8 mouse cellular contexts compared by ENCODE assay signal in the genomic region with DNA sequence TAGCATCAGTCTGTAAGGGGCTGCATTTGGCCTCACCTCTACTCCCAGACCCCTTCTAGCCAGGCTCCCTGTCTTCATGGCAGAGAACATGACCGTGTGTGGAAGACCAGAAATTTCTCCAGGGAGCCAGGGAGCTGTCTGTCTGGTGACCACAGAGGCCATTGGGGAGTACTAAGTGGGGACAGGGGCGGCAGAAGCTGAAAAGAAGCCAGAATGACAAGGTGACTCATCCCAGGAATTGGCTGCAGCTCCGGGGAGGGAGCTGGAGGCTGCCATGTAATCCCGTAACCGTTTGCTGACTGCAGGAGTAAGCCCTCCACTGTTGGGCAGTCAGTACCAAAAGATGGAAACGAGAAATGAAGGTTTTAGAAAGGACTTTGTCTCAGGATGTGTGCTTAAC. TPM values are rescaled to one million over a fixed set of nuclear protein-coding genes. Genes with fewer than 3 reads are reported as not detected.
DNase-seq lines count a peak whose midpoint lies in the region; ATAC-seq and TF ChIP-seq lines count a peak whose summit lies in the region.

No protein-coding gene starts in this region.

- ATAC-seq in heart, embryonic 15.5 days (replicated peaks; ENCODE audit: insufficient number of reproducible peaks, insufficient read depth, low FRiP score, low read depth): no peak

- TF ChIP-seq CTCF in left cerebral cortex, adult 2 months (IDR thresholded peaks at IDR 0.05): no peak

- no peak for DNase-seq in left cerebral cortex, adult 2 months (ENCODE audit: extremely low spot score in 1 of 2, low spot score in 2 of 2)
- no peak for DNase-seq in left cerebral cortex, adult 9 months (ENCODE audit: low spot score in 2 of 2)
- DNase-seq in NIH3T3 (ENCODE audit: low read depth): peak; percentile 87
- peak; percentile 92 for DNase-seq in brain, adult 2 months (ENCODE audit: low read depth, low spot score)
- DNase-seq in c-Kit-positive CD71-positive TER-119-positive erythroid progenitor cells, embryonic 14.5 days (ENCODE audit: low spot score): no peak
- DNase-seq in left cerebral cortex, postnatal 4 days: no peak
- DNase-seq in embryo, embryonic 11 days: no peak

- peak overlapping the region; percentile 95 for H3K4me2 ChIP-seq in heart, embryonic 15.5 days

- H3K4me1 ChIP-seq in heart, embryonic 15.5 days (replicated peaks): peaks cover 44% of the 10 kb centered on the region

- H3K27ac ChIP-seq in left cerebral cortex, adult 2 months: peak overlapping the region; percentile 36; the same call in 1 of the 2 replicates
- H3K27ac ChIP-seq in heart, embryonic 15.5 days: peak overlapping the region; percentile 17; the same call in 1 of the 2 replicates

- WGBS in heart, embryonic 15.5 days: 22% methylated on average over 6 of the region's 6 CpGs

- peaks cover 3% of the 10 kb centered on the region; the same call in 1 of the 2 replicates for H3K36me3 ChIP-seq in heart, embryonic 15.5 days

- peak overlapping the region; percentile 80 for H3K4me3 ChIP-seq in left cerebral cortex, adult 2 months
- H3K4me3 ChIP-seq in heart, embryonic 15.5 days: no peak overlapping the region

- H3K9me3 ChIP-seq in heart, embryonic 15.5 days (replicated peaks): no peaks in the 10 kb centered on the region

- H3K27me3 ChIP-seq in heart, embryonic 15.5 days: no peaks in the 10 kb centered on the region

- intact Hi-C loops in left cerebral cortex, adult 2 months (cut with DNase I): loop anchor here (5.0 kb wide), 1 partner anchor 105 kb away; no protein-coding TSS in a partner anchor
- intact Hi-C loops in left cerebral cortex, postnatal 4 days (cut with DNase I): no loop called here

- H3K9ac ChIP-seq in heart, embryonic 15.5 days: peak overlapping the region; percentile 31; the same call in 1 of the 2 replicates

RNA-seq across cellular contexts. Expression of a gene that starts 3.1 kb away (rescaled TPM):
- 10 to 100 TPM; 16.7 to 26.9 TPM for total RNA-seq in left cerebral cortex, adult 2 months (2021)
- polyA plus RNA-seq in heart, embryonic 15.5 days (2015; fragmentation: Nextera tagmentation; extraction: Ambion mirVana): 7.4 and 10.4 TPM in 2 replicates
- 1 to 10 TPM; 2.7 to 4.3 TPM for total RNA-seq in left cerebral cortex, postnatal 4 days (2021)

RNA-seq across cellular contexts. Expression of a gene that starts 56.8 kb away (rescaled TPM):
- 10 to 100 TPM; 45.3 to 50.5 TPM for total RNA-seq in left cerebral cortex, adult 2 months (2021)
- polyA plus RNA-seq in heart, embryonic 15.5 days (2015; fragmentation: Nextera tagmentation; extraction: Ambion mirVana): 258 and 274 TPM in 2 replicates
- 10 to 100 TPM; 67.0 to 78.7 TPM for total RNA-seq in left cerebral cortex, postnatal 4 days (2021)

Comparison
In these comparisons a context has a peak if more than half of its experiments do, and no peak if none do; other contexts are left out.
1. DNase-seq: peak in NIH3T3 (single experiment) and brain, adult 2 months (single experiment); none in left cerebral cortex, adult 2 months (0 of 2), left cerebral cortex, adult 9 months (0 of 2), c-Kit-positive CD71-positive TER-119-positive erythroid progenitor cells, embryonic 14.5 days (single experiment), left cerebral cortex, postnatal 4 days (single experiment) and embryo, embryonic 11 days (single experiment).